Mouse (Mus musculus) kidney, adult 11 months (tissue): ENCODE data around the gene Gm10273.

Experiments
- DNase-seq: peaks from one replicate; pipeline ENCODE4 v3.0.0; 2022

Gene Gm10273

DNA sequence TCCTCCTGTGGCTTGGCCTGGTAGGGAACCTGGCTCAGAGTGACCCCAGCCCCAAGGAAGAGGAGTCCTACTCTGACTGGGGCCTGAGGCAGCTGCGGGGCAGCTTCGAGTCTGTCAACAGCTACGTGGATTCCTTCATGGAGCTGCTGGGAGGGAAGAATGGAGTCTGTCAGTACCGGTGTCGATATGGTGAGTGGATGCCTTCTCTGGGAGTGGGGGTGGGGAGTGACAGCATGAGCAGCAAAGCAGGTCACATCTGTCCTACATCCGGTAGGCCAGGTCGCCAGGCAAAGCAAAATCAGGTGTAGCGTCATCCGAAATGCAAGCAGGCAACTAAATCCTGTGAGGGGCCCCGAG lies 8.3 kb downstream of the Gm10273 start:
- DNase-seq: no peak

DNA sequence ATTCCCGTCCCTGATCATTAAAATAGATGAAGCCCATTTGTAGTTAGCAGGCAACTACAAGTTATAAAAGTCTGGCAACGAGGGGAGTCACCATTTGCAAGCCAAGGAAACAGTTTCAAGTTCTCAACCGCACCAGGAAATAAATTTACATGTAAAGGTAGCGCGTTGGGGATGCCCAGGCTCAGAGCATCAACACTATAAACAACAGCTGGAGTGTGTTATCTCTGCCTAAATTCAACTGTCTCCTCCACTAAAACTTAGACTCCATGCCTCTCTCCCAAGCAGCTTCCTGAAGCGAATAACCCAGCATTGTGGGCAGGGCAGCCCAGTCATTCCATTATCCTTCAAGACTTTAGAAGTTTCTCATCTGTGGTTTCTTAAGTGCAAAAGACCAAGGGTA lies 13.1 kb downstream of the Gm10273 start:
- no peak for DNase-seq

DNA sequence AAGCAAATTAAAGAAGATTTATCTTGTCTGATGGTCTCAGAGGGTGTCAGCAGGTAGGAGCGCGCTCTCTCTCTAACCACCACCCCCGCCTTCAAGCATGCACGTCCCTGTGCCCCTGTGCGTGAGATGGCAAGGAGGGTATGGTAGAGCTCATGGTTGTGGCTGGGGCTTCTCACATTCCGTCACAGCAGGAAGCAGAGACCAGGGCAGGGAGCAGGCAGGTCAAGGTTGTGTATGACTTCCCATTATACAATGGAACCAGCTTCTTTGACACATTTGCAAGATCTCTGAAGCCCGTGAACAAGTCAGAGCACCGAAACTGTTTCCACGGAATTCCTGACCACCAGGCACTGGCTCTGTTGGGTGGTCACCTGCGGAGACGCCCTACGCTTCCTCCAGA lies 14.8 kb downstream of the Gm10273 start:
- no peak for DNase-seq

DNA sequence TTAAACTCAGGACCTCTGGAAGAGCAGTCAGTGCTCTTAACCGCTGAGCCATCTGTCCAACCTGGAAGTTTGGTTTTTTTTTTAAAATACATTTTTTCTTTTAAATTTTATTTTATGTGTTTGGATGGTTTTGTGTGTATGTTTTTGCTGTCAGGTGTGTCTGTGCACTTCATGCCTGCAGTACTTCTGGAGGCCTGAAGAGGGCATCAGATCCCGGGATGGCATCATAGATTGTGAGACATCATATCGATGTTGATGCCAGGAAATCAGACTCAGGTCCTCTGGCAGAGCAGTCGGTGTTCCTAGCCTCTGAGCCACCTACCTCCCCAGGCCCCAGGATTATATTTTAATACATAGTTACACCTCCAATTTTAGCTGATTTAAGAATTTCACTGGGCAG lies 18.3 kb downstream of the Gm10273 start:
- no peak for DNase-seq

DNA sequence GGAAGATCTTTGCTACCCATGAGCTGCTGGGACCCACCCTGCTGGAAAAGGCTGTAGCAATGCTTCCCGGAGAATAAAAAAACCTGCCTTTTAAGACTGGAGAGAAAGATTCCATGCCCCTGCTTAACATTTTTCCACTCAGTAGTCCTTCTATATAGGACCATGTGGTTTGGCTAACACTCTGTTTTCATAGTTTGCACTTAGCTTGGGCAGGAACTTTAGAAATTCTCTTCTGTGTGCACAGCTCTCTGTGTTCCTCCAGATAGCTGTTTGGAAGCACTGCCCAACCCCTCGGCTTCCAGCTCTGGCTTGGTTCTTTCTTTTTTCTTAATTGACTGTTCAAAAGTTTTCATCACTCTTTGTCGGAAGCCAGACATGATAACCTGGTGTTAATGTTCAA lies 21.2 kb downstream of the Gm10273 start:
- DNase-seq: no peak

DNA sequence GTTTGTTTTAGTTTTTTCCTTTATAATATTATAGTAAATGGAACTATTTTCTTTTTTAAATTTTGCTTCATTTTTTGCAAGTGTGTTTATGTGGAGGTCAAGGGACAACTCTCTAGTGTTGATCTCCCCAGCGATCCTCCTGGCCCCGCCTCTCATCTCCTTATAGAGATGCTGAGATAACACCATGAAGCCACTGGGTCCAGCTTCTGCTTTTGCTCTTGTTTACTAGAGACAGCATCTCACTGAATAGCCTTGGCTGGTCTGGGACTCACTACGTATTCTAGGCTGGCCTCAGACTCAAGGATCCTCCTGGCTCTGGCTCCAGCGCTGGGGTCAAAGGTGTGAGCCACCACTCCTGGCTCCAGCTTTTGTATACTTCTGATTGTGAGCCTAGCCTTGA lies 24.1 kb downstream of the Gm10273 start:
- no peak for DNase-seq

DNA sequence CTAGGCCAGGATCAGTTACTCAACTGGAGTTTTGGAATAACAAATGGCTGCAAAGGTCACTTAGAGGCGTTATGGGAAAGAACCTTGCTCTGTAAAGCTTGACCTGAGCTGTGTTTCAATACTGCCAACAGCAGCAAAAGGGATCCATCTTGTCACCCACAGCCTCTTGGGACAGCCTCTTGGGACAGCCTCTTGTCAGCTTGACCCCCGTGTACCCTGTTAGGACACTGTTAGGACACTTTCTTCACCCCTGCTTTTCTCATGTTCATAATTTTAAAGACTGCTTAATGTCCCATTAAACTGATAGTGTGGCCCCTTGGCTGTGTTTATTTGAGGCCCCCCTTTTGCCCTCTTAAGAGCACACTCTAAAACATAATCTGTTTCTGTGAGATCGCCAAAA lies 29.0 kb downstream of the Gm10273 start:
- DNase-seq: peak; percentile 38

DNA sequence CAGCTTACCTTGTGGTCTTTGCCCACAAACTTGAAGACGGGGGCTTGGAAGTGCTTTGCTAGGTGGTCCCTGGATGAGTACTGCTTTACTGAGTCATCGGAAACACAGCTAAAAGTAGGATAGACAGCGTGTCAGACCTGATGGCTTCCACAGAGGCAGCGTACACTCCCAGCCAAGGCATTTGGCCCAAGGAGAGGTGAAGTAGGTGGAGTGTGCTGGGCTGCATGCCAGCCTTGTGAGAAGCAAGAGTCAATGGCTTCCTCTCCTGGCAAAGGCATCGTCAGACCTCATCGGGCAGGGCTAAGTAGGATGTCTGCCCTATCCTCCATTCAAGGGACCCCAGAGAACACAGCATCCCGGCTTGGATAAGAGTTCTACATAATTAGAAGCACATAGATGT lies 29.9 kb downstream of the Gm10273 start:
- peak; percentile 42 for DNase-seq

DNA sequence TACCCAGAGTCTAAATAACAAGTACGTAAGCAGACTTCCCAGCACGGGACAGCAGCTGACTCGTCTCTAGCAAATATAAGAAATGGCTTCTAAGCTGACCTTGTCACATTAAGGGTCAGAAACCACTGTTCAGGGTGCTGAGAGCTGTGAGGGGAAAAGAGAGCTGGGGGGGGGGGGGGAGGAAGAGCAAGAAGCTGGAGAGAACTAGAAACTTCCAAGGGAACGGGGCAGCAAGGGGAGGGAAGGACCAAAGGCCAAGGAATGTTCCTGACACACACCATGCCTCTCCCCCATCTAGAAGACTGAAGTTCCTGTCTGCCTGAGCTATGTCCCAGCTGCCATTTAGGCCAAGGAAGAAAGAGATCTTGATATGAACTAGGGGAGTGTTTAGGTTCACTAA lies 30.9 kb downstream of the Gm10273 start:
- DNase-seq: peak; percentile 15

DNA sequence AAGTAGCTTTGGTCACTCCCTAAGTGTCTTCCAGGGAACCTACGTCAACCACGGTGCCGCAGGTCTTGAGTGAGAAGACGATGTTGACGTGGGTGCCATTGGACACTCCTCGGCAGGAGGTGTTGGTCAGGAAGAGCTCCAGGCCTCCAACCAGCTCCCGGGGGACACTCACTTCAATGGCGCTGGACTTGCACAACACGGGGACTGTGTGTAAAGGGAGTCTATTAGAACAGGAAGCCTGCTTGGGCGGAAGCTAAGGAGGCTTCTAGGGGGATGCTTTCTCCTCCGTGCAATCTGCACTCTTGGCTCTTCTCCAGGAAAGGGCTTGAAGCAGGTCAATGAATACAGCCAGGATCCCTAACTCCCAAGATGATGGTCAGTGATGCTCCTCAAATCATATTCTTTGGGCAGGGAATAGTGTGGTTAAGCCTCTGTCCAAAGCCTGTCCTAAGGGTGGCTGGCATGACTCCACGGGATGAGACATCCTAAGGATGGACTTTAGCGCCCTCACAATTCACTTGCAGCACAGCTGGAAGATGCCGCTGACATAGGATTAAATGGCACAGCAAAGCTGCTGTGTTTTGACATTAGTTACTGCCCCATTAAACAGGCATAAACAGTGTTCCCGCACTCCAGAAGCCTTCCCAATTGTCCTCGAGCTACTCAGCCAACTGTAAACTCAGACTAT lies 34.2 kb downstream of the Gm10273 start:
- DNase-seq: no peak

DNA sequence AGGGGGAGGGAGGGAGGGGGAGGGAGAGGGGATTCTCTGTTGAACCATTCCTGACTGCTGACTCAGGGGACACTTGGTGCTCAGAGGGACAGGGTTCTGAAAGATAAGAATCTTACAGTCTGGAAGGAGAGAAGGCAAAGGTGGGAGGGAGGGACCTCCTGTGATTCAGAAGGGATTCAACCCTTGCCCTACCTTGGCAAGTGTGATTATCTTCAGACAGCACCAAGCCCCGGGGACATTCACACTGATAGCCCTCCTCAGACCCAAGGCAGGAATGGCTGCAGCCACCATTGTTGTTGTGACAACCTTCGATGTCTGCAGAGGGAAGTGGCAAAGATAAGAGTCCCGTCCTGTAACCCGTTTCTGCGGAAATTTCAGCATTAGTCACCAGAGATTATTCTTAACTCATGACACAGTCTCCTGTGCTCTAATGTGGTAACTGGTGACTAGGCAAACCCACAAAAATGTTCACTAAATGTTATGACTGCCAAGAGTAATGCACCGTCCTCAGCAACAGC lies 35.3 kb downstream of the Gm10273 start:
- no peak for DNase-seq

DNA sequence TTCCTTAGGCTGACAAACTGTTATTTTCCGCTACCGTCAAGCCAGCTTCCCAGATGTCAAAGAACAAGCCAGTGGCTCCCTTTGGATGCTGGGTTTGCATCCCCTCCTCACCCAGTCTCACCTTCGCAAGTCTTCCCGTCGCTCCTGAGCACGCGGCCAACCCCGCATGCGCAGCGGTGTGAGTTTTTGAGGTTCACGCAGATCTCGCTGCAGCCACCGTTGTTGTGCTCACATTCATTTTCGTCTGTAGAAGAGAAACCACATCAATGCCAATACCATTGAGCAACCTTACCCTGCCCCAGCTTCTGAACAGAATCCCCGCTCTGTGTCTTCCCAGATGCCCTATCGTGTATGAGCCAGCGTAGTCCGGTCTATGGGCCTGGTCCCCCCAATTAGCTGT lies 40.3 kb downstream of the Gm10273 start:
- DNase-seq: no peak

DNA sequence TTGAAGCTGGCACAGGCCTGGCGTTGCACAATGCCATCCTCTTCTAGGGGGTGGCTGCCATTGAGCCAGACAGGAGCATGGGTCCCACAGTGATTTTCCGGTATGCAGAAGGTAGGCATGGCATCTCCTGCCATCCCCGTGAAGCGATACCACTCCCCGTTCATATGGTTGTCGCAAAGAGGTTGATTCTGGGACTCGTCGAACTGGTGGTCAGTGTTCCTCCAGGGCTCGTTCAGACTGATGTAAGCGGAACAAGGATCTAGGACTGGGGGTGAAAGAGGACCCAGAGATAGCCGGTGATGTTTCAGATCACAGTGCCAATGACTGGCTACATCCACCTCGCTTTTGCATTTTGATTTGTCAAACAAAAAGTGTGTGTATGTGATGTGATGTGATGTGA lies 43.2 kb downstream of the Gm10273 start:
- DNase-seq: no peak

DNA sequence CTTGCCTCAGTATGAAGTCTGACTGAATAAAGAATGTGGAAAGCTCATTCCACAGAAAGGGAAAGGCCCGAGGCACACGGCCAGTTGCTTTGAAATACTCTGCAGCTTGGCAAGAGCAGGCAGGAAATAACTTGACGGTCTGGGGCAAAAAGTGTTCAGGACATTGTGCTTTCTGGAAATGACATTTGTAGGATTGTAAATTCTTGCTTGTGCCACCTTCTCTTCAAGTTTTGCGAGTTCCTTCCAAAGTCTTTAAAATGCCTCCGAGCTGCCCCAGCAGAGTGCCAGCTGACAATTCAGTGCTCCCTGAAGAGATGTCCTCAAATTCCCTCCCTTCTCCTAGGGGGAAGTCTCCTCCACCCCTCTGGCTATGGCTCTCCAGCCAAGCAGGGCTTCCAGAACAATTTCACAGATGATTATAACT lies 44.1 kb downstream of the Gm10273 start:
- DNase-seq: peak; percentile 56

DNA sequence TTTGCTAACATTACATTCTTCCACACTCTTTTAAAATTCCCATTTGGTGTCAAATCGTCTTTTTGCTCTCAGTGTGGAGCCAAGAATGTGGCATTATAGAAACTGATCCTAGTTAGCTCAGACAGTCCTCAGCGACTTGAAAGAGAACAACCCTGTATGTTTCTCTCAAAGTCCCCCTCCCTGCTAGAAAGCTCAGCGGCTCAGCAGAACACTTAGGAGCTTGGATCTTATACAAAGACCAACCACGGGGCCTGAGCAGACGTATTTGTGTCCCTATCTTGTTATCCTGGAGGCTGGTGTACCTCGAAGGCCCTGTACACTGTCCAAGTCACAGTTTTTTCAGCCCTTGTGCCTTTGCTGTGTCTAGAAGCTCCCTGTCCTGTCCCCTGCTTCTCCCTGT lies 44.7 kb downstream of the Gm10273 start:
- no peak for DNase-seq

DNA sequence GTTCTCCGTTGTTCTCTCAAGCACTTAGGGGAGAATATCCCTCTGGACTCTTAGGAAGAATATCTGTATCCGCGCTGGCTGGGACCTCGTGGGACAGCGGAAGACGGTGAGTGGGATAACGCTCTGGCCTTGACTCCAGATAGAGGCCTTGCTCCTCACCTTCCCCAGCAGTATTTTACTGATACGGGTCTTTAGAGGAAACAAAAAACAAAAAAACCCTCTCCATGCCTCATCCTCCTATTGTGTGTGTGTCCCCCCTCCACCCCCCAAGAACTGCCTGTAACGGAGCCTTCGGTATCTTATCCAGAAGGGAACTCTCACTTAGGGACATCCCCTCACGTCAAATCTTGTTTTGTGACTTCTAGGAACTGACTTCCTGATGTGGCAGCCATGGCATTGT lies 46.3 kb downstream of the Gm10273 start, which contains the start of gene Oit3:
Gene Oit3 (minus strand): TSS at position 44 of the 400 bp plus-strand sequence.
- DNase-seq: no peak

DNA sequence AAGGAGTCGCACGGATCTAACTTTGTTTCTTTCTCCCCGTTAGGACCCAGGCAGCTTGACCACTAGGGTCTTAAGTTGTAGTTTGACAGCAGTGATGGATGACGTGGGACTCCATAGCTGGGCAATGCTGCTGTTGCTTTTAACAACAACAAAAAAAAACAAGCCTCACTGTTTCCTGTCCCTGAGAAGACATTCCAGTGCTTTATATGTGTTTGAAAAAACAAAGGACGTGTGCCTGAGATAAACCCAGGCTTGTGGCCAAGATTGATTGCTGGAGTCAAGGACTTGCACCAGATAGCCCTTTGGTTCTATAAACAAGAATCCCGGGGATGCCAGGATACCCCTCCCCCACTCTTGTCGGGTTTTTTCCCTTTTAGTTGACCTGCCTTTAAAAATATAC lies 47.8 kb downstream of the Gm10273 start:
- DNase-seq: peak; percentile 26

DNA sequence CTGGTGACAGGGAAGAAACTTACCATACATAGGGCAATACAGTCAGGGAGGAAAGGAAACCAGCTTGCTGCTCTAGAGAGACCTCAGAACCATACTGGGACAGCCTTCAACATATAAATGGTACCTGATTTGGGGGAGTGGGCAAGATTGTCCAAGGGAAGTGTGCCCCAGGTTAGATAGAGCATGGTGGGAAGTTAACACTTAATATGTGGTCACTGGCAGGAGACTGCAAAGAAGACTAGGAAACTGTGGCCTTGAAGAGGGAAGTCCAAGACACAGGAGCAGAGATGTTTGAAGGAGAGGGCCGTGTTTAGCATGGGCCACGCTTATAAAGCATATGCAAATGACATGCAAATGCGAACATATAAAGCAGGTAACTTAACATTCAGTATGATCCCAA lies 48.7 kb downstream of the Gm10273 start:
- DNase-seq: no peak

DNA sequence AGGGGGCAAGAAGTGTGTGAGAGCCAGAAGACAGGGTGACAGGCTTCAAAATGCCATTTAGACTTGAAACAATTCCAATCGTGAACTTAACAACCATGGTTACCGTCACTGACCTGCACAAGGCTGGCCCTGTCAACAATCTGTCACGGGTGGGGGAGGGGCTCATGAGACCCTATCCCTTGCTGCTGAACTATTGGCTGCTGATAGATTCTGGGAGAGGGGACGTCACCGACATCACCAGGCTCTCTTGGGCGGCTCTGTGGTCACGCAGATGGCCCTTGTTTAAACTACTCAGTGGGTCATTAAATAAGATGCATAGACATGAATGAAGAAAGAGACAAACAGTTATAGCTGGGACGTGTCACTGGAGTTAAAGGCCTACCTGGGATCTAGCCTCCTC lies 49.2 kb downstream of the Gm10273 start:
- no peak for DNase-seq
